Mouse (Mus musculus): ENCODE results near the gene Pdxp.

DNA sequence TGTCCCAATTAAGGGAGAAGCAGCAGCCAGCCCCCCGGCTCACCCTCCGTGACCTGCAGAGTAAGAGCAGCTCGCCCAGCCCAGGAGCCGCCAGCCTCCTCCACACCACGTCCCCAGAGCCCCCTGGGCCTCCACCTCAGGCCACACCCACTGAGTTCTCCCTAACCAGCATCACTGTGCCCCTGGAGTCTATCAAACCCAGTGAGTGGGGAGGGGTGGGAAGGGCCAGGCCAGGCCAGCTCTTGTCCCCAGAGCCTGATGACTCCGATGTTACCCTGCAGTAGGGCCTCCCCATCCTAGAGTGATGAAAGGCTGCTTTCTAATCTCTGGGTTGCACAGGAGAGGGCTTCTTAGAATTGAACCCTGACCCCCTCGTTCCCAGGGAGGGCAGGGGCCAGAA is 21.3 kb upstream of the Pdxp start:
- TF ChIP-seq CTCF (IDR thresholded peaks at IDR 0.05; ENCODE audit: insufficient read depth, low read depth, low read length) (no peak), POLR2A (IDR thresholded peaks at IDR 0.05; ENCODE audit: insufficient read depth, low read depth, low read length) (no peak)
